17 mouse cellular contexts compared by ENCODE assay signal in the genomic region with DNA sequence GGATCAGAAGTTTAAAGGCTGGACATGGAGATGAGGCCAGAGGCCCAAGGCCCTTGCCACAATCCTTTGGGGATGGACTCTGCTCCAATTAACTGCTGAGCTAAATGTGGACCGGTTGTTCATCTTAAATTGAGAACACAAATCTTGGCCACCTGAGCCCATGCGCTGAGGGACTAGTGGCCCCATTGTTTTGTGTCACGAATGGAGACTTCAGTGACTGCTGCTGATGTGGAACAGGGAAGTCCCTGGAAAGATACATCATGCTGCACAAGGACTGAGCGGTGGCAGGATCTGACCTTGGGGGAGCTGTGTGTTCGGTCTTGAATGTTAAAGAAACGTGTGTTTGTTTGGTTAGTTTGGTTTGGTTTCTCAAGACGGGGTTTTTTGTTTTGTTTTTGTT.
DNase-seq lines count a peak whose midpoint lies in the region; ATAC-seq and TF ChIP-seq lines count a peak whose summit lies in the region.
"Had no signal": no experiment of that assay in that cellular context is flagged by ENCODE, and none has a peak within 500 bp of the region (broad histone marks: within the 10 kb centered on the region; RNA-seq: fewer than 3 reads in every experiment).

No protein-coding gene starts in this region.

- H3K4me2 ChIP-seq in midbrain, embryonic 13.5 days (replicated peaks): no peak overlapping the region
- H3K4me2 ChIP-seq in midbrain, postnatal 0 days (ENCODE audit: low read depth, low read length, poor library complexity, severe bottlenecking): no peak overlapping the region
- H3K4me2 ChIP-seq: embryonic facial prominence, embryonic 13.5 days had no signal

- H3K36me3 ChIP-seq in midbrain, embryonic 13.5 days: no peaks in the 10 kb centered on the region
- no peaks in the 10 kb centered on the region for H3K36me3 ChIP-seq in midbrain, postnatal 0 days (ENCODE audit: insufficient read depth, low read length)
- H3K36me3 ChIP-seq: heart, embryonic 10.5 days; limb, embryonic 10.5 days had no signal

- no peaks in the 10 kb centered on the region for H3K9me3 ChIP-seq in midbrain, embryonic 13.5 days
- no peaks in the 10 kb centered on the region for H3K9me3 ChIP-seq in midbrain, postnatal 0 days (ENCODE audit: low read length)
- H3K9me3 ChIP-seq: embryonic facial prominence, embryonic 13.5 days; heart, embryonic 10.5 days; limb, embryonic 10.5 days; megakaryocyte, embryonic 14.5 days had no signal

- H3K4me3 ChIP-seq in midbrain, embryonic 13.5 days (replicated peaks): no peak overlapping the region
- no peak overlapping the region for H3K4me3 ChIP-seq in midbrain, postnatal 0 days (ENCODE audit: low read depth, low read length)
- H3K4me3 ChIP-seq in layer of hippocampus, adult 2 months: no peak overlapping the region
- H3K4me3 ChIP-seq: embryonic facial prominence, embryonic 13.5 days; heart, embryonic 10.5 days; limb, embryonic 10.5 days; megakaryocyte, embryonic 14.5 days had no signal

- no peaks in the 10 kb centered on the region for H3K27me3 ChIP-seq in midbrain, embryonic 13.5 days
- H3K27me3 ChIP-seq in midbrain, postnatal 0 days (ENCODE audit: insufficient read depth, low read length): no peaks in the 10 kb centered on the region
- H3K27me3 ChIP-seq: CH12.LX; embryonic facial prominence, embryonic 13.5 days; megakaryocyte, embryonic 14.5 days had no signal

- no peak overlapping the region for H3K27ac ChIP-seq in midbrain, embryonic 13.5 days
- H3K27ac ChIP-seq in midbrain, postnatal 0 days (ENCODE audit: low read depth, low read length): no peak overlapping the region
- no peak overlapping the region for H3K27ac ChIP-seq in layer of hippocampus, adult 2 months
- H3K27ac ChIP-seq: embryonic facial prominence, embryonic 13.5 days; heart, embryonic 10.5 days; limb, embryonic 10.5 days had no signal

- TF ChIP-seq CTCF in midbrain, postnatal 0 days (IDR thresholded peaks at IDR 0.05): no peak
- TF ChIP-seq CTCF in layer of hippocampus, adult 2 months (conservative IDR thresholded peaks at IDR 0.05): no peak

- 55% methylated on average over 7 of the region's 7 CpGs for WGBS in midbrain, embryonic 13.5 days
- 67% methylated on average over 7 of the region's 7 CpGs for WGBS in midbrain, postnatal 0 days

- peak; percentile 12 to 27 for DNase-seq in adrenal gland, postnatal 36 days
- no peak for DNase-seq in adrenal gland, postnatal 4 days (ENCODE audit: low spot score in 2 of 2)
- peak; percentile 7 for DNase-seq in kidney, adult 11 months
- no peak for DNase-seq in kidney, adult 18-20 months
- no peak for DNase-seq in midbrain, postnatal 0 days (ENCODE audit: low spot score)
- DNase-seq in layer of hippocampus, adult 2 months (ENCODE audit: low spot score in 2 of 2): no peak
- DNase-seq: cerebellum, adult 11 months; cerebellum, postnatal 10 days; lung, adult 18-20 months; right cerebral cortex, adult 18-20 months had no signal

- no peak overlapping the region for H3K9ac ChIP-seq in midbrain, embryonic 13.5 days (replicated peaks)
- no peak overlapping the region for H3K9ac ChIP-seq in midbrain, postnatal 0 days (replicated peaks; ENCODE audit: low read length, poor library complexity, severe bottlenecking)
- H3K9ac ChIP-seq: embryonic facial prominence, embryonic 13.5 days had no signal

- H3K4me1 ChIP-seq in midbrain, embryonic 13.5 days (replicated peaks): peaks cover 36% of the 10 kb centered on the region
- H3K4me1 ChIP-seq in midbrain, postnatal 0 days (ENCODE audit: insufficient read depth, low read length): no peaks in the 10 kb centered on the region
- H3K4me1 ChIP-seq: embryonic facial prominence, embryonic 13.5 days; heart, embryonic 10.5 days; limb, embryonic 10.5 days; megakaryocyte, embryonic 14.5 days had no signal

- ATAC-seq in midbrain, embryonic 13.5 days: peak; percentile 48
- no peak for ATAC-seq in midbrain, postnatal 0 days (ENCODE audit: low FRiP score)
- ATAC-seq in neutrophil, adult 5-6 weeks (ENCODE audit: extremely low read depth, insufficient number of reproducible peaks, low FRiP score, poor library complexity, severe bottlenecking): 0 out of 2 replicates have a peak, but pooled peaks have one; percentile 9

Comparison
In these comparisons a context has a peak if more than half of its experiments do, and no peak if none do; other contexts are left out.
1. DNase-seq: peak in adrenal gland, postnatal 36 days (2 of 2) and kidney, adult 11 months (single experiment); none in adrenal gland, postnatal 4 days (0 of 2), kidney, adult 18-20 months (single experiment), midbrain, postnatal 0 days (single experiment) and layer of hippocampus, adult 2 months (0 of 2).